Mouse (Mus musculus): ENCODE data around the gene Cdc42bpa. TPM values are rescaled to one million over a fixed set of nuclear protein-coding genes. Genes with fewer than 3 reads are reported as not detected.
"Not testable (repeated sequence)": the region's sequence is repeated elsewhere in the genome, so short reads cannot be mapped to it uniquely, and the experiment has no call there.

Gene Cdc42bpa
- polyA plus RNA-seq, 1 experiment: 32.7 TPM

GRCm38 (mm10) chr1:179960882-179961698 lies 818 bp downstream of the Cdc42bpa start:
- DNase-seq (ENCODE audit: low spot score): no peak

- no peak for DNase-seq (ENCODE audit: low spot score)
Measured at GRCm38 (mm10) chr1:179961777-179962176, 1.5 kb downstream of the Cdc42bpa start.

- DNase-seq (ENCODE audit: low spot score): no peak
Measured at GRCm38 (mm10) chr1:179969776-179970428, 9.6 kb downstream of the Cdc42bpa start.

- DNase-seq (ENCODE audit: low spot score): no peak
Measured at GRCm38 (mm10) chr1:179975021-179975420, 14.7 kb downstream of the Cdc42bpa start.

GRCm38 (mm10) chr1:179975645-179976275 lies 15.5 kb downstream of the Cdc42bpa start:
- DNase-seq (ENCODE audit: low spot score): no peak

- no peak for DNase-seq (ENCODE audit: low spot score)
Measured at GRCm38 (mm10) chr1:179977437-179977836, 17.2 kb downstream of the Cdc42bpa start.

GRCm38 (mm10) chr1:179978742-179979141 lies 18.5 kb downstream of the Cdc42bpa start:
- no peak for DNase-seq (ENCODE audit: low spot score)

GRCm38 (mm10) chr1:179981680-179982079 lies 21.4 kb downstream of the Cdc42bpa start:
- DNase-seq (ENCODE audit: low spot score): no peak

GRCm38 (mm10) chr1:179982183-179982582 lies 21.9 kb downstream of the Cdc42bpa start:
- DNase-seq (ENCODE audit: low spot score): no peak

- DNase-seq (ENCODE audit: low spot score): no peak
Measured at GRCm38 (mm10) chr1:179982933-179983332, 22.7 kb downstream of the Cdc42bpa start.

- DNase-seq (ENCODE audit: low spot score): no peak
Measured at GRCm38 (mm10) chr1:179984171-179984570, 23.9 kb downstream of the Cdc42bpa start.

GRCm38 (mm10) chr1:179991660-179992235 lies 31.5 kb downstream of the Cdc42bpa start:
- DNase-seq (ENCODE audit: low spot score): no peak

GRCm38 (mm10) chr1:179992255-179992654 lies 32.0 kb downstream of the Cdc42bpa start:
- DNase-seq (ENCODE audit: low spot score): no peak

- no peak for DNase-seq (ENCODE audit: low spot score)
Measured at GRCm38 (mm10) chr1:180008057-180008456, 47.8 kb downstream of the Cdc42bpa start.

GRCm38 (mm10) chr1:180013479-180013878 lies 53.2 kb downstream of the Cdc42bpa start:
- no peak for DNase-seq (ENCODE audit: low spot score)

GRCm38 (mm10) chr1:180018218-180018617 lies 57.9 kb downstream of the Cdc42bpa start:
- no peak for DNase-seq (ENCODE audit: low spot score)

- DNase-seq (ENCODE audit: low spot score): no peak
Measured at GRCm38 (mm10) chr1:180021463-180022296, 61.4 kb downstream of the Cdc42bpa start.

- no peak for DNase-seq (ENCODE audit: low spot score)
Measured at GRCm38 (mm10) chr1:180023512-180023911, 63.2 kb downstream of the Cdc42bpa start.

GRCm38 (mm10) chr1:180029863-180030262 lies 69.6 kb downstream of the Cdc42bpa start:
- not testable (repeated sequence) for DNase-seq (ENCODE audit: low spot score)

- no peak for DNase-seq (ENCODE audit: low spot score)
Measured at GRCm38 (mm10) chr1:180030631-180031365, 70.5 kb downstream of the Cdc42bpa start.

All from urinary bladder, adult 2 months (tissue).